Mouse (Mus musculus) CD8-positive naive resting alpha-beta T cell, adult 2 months (primary cell): ENCODE results near the gene Srf.

ENCODE experiments used
- DNase-seq, 2 experiments: peaks; one replicate each; pipeline ENCODE4 v3.0.0; 2022; ENCODE audit warnings: low read depth in 2 of 2, low spot score in 2 of 2

Srf gene

DNA sequence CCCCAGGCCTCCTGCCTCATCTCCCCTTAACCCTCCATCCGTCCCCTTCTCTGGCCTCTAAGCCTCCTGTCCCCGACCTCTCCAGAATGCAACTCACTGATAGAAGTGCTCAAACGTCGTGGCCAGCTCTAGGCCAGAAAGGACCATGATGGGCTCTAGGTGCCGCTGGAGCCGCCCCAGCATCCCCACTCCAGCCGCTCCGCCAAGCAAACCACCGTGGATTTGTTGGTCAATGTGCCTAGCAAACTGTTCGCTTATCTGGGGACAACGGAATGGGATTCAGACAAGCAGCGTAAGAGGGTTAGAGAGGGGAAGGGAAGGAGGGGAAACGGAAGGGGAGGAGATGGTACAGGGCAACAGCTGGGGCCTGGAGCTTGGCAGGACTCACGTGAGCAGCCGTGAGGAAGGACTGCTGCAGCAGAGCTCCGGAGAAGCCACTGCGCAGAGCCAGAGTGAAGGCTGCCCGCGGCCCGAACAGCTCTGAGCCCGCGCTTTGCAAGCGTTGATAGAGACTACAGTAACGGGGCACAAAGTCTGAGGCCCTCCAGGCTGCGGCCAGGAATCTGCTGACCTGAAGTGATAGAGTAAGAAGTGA is 35.5 kb downstream of the Srf start:
- no peak for DNase-seq

DNA sequence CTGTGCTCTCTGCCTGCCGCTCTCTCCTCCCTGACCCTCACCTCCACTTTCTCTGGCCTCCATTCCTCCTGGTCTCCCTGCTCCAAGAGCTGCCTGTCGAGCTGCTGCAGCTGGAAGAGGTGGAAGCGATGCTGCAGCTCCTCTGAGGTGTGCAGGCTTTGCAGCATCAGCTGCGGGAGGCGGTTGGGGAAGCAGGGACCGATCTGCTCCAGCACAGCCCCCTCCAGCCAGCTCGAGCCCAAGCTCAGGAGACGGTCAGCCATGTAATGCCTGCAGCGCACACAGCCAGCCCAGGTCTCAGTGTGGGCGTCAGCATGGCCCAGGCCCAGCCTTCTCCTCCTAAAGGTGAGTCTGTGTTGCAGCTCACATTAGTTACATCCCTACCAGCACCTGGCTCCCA is 36.0 kb downstream of the Srf start:
- DNase-seq = no peak

GRCm38 (mm10) chr17:46513329-46513728 is 42.6 kb downstream of the Srf start:
- DNase-seq = no peak

GRCm38 (mm10) chr17:46511059-46511710 is 44.8 kb downstream of the Srf start:
- no peak for DNase-seq

DNA sequence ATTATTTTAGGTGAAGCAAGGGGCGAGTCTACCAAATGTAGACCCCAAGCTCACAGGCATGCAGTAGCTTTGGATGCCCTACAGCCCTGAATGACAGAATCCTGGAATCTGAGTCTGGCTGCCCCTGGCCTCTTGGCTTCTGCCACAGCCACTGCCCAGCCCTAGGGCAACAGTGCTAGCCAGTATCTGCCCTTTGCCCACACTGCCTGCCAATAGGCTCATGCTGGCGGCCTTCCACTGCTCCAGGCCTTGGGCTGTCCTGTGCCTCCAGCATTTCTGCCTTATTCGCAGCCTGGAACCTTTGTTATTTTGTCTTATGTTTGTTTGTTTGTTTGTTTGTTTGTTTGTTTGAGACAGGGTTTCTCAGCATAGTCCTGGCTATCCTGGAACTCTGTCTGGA is 50.4 kb downstream of the Srf start:
- DNase-seq = no peak

GRCm38 (mm10) chr17:46503847-46504638 is 51.9 kb downstream of the Srf start:
- DNase-seq = no peak

DNA sequence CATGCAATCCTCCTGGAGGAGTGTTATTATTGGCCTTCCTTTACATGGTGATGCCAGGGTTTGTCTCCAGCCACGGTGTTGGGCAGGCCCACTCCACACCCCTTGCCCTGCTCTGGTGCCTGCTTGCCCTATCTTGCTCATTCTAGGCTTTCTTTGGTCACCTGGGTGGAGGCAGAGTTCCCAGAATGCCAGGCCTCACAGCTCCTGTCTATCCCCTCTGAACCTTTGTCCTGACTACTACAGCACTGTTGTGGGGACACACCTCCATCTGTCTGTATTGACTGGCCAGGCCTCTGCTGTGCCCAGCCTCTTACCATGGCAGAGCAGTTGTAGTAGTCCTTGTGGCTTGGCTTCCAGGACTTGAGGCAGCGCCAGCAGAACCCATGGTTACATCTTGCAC is 53.2 kb downstream of the Srf start:
- no peak for DNase-seq
